Mouse (Mus musculus) urinary bladder, postnatal 36 days (tissue): ENCODE measurements around the gene Clba1.

ENCODE experiments used
- DNase-seq, 2 experiments: peaks; one replicate each; pipeline ENCODE4 v3.0.0; 2022; ENCODE audit warnings: low spot score in 2 of 2, mixed read lengths in 1 of 2

Clba1 gene

GRCm38 (mm10) chr12:112849235-112850022 is 40.7 kb downstream of the Clba1 start:
- DNase-seq = no peak

DNA sequence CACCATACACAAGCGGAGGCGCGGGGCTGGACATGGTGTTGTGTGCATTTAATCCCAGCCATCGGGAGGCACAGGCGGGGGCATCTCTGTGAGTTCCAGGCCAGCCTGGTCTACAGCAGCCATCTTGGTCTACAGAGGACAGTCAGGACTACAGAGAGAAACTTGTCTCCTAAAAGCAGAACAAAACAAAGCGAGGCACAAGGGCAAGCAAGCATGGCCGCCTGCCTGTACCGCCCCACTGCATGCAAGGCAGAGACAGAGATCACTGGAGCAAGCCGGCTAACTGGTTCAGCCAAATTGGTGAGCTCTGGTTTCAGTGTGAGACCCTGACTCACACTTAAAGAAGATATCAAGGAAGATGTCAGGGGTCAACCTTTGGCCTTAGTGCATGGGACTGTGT is 41.6 kb downstream of the Clba1 start:
- no peak for DNase-seq

- peak in 1 of 2 experiments; percentile 69 for DNase-seq
Observed at GRCm38 (mm10) chr12:112851116-112851515, 42.4 kb downstream of the Clba1 start.

DNA sequence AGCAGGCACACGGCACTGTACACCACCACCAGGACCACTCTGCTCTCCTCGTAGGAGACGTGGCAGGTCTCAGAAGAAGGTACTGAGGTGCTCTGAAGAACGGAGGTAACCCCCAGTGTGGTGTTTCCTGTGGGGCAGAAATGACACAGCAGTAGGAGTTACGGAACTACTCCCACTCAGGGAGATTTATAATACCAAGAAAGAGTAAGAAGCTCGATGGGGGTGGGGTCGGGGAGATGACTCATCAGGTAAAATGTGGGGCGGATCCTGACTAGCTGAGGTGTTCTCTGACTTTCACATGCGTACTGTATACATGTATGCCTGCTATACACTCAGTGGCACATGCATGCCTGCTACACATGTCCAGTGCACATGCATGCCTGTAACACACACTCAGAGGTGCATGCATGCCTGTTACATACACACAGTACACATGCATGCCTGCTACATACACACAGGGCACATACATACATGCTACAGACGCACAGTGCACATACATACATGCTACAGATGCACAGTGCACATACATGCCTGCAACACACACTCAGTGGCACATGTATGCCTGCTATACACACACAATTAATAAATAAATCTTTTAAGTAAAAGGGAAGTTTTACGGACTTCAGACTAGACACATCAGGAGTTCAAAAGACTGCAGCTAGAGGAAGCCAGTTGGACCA is 44.5 kb downstream of the Clba1 start:
- no peak for DNase-seq

- no peak for DNase-seq
Observed at GRCm38 (mm10) chr12:112854610-112855333, 46.0 kb downstream of the Clba1 start.

DNA sequence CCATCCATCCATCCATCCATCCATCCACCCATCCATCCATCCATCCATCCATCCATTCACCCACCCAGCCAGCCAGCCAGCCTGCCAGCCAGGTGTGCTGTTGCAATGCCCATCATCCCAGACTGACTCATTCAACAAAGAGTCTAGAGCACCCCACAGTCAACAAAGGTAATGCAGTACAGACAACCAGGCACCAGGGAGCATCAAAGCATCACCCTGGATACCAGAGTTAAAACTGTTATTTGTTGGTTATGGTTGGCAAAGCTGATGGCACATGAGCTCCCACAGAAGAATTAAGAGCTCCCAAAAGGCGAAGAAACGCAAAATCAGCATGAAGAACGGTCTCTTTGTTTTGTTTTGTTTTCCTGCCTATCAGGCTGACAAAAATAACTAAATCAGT is 47.6 kb downstream of the Clba1 start:
- DNase-seq = no peak

DNA sequence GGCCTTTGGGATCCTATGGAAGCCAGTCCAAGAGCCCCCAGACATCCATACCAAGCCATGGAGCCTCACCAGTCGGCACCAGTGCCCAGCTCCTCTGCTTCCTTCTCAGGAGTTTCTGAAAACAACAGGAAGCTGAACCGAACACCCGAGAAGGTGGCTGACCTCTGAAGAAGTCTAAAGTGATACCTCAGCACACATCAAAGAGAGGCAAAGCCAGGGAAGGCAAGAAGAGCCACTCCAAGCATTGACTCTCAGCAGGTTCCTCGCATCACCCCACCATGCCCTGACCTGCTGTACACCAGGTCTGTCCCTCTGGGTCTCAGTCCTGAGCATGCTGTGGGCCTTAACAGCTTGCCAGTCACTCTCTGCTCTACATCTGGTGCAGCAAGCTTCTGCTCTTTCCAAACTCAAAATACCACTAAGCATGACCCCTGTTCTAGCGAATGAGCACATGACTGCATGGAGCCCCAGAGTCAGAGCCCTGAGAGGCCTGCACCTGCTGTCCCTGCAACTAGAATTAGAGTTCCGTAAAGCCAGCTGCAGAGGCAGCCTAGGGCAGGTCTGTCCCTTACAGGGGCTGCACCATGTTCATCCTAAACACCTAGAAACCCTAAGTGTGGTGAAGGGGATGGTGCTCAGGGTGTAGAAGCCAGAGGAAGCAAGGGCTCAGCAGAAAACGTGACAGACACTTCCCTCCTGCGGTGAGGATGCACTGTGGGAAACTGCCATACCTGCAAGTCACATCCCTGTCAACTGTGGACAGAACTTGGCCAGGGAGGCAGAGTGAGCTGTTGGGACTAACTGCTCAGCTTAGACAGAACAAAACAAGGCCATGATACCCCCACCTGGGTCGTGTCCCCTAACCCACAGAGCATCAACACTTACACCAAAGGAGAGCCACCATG is 48.5 kb downstream of the Clba1 start:
- no peak for DNase-seq

DNA sequence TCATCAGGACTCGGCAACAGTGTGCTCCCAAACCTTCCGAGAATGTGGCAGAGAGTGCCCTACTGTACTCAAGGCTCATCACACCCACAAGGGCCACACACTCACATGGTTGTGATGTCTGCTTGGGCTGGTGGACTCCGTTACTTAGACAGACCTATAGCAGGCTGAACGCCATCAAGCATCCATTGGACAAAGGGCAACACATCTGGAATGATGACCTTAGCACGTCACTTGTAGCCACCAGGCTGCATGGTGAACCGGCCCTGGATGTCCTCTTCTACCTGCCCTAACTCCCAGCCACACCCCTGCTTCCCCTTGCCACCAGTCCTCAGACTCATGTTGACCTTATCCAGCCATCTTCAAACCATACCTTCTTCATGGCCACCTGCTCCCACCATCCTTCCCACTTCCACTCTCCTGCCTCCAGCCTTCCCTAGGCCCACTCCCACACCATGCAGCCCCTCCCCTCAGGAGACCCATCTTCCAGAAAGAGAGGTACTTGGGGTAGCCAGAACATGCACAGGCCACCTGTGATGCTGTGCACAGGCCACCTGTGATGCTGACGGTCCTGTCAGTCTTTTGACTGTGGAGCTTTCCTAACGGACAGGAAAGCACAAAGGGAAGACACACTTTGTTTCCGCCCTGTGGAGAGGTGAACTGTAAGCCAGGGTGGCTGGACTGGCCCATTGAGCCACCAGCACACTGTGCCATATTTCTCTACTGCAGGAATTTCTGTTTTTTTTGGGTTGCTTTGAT is 50.0 kb downstream of the Clba1 start:
- DNase-seq = no peak

- DNase-seq = no peak
Observed at GRCm38 (mm10) chr12:112859930-112860329, 51.2 kb downstream of the Clba1 start.

DNA sequence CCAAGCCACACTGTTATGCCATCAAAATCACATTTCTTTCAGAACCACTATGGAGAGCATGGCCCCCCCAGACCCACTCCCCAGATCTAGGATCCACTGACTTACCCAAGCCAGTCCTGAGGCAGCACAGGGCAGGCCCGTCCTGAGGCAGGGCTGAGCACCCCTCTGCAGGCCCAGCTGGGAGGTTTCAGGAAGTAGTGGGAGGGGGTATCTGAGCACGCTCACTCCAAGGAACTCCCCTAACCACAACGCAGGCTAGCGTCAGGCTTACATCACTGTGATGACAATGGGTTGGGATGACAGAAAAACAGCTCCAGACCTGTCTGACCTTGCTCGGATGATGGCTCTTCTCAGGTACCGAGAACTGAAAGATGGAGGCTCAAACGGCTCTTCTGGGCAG is 52.0 kb downstream of the Clba1 start:
- DNase-seq = no peak

DNA sequence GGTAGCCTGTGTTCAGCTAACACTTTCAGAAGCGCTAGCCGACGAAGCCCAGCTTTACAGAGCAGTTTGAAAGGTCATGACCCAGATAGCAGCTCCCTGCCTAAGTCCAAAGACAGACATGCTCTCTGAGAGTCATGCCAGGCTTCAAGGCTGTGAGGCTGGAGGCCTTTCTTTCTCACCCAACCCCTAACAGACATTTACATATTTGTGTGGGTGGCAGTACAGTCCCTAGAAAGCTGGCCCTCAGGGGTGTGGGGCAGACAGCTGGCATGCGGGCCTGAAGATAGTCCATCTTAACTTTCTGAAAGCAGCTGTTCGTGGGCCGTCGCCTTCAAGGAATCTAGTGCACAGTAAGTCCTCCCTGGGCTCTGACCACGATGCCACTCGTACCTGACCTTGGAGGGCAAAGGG is 53.2 kb downstream of the Clba1 start:
- DNase-seq = no peak

DNA sequence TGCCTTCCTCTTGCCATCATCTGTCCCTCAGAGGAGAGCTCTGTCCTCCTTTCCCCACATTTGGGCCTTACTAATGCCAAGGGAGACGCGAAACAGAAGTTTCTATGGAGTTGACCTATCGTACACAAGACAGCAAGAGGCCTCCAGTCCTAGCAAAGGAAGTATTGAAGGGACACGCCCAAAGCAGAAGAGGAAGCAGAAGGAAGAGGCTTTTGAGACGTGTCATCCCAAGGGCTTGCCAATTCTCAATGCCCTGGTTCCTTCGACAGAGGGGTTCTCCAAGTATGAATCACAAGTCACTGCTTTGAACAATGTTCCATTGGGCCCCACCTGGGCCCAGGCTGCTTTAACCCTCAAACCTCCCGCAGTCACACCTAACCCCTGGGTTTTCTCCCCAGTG is 56.1 kb downstream of the Clba1 start:
- no peak for DNase-seq
